Mouse (Mus musculus): ENCODE measurements at regions not wholly inside any gene's neighbourhood (a gene's known extent, or its start where the extent isn't known, plus 50 kb on each side); places are given as distances from the start of the nearest gene placed in this dataset.

DNA sequence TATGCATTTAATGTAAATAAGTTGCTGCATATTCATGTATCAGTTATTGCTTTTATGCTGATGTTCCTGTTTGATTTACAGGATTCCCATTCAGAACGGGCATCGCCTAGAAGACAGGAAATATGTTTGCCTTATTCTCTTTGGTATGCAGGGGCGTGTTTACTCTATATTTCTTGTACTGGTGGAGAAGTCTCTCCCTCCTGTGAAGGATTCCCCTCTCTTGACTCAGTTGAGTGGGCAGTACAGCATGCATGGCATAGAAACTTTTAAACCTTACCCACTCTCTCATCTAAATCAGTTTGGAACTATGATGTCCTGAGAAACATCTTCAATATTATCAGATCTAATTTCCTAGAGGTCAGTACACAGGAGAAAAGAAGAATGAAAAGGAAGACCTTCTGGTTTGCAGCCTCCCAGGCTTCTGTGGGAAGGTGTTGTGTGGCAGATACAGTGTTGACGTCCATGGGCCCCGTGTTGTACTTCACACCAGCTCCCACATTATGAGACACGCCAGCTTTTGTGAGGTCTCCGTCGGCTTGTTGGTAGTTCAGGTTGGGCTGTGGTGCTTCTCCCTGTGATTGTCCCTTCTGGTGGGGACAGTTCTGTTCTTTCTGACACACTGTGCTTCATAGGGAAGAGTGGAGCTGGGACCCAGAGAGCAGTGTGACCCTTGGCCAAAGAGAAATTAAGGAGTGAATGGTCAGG lies 58.4 kb upstream of the Ptprm start:
- Histone ChIP-seq H3K9ac (replicated peaks) (no peak overlapping the region), H3K27me3 (no peaks in the 10 kb centered on the region), H3K36me3 (no peaks in the 10 kb centered on the region), H3K27ac (no peak overlapping the region), H3K4me1 (replicated peaks) (no peaks in the 10 kb centered on the region), H3K4me2 (replicated peaks) (no peak overlapping the region), H3K9me3 (no peaks in the 10 kb centered on the region), H3K4me3 (replicated peaks) (no peak overlapping the region)
- 93% methylated on average over 8 of the region's 8 CpGs for WGBS
- no peak for ATAC-seq

GRCm38 (mm10) chr17:67409911-67410310 lies 55.7 kb upstream of the Ptprm start:
- 89% methylated on average over 2 of the region's 2 CpGs for WGBS
- Histone ChIP-seq H3K27ac (no peak overlapping the region), H3K9ac (replicated peaks) (no peak overlapping the region), H3K9me3 (no peaks in the 10 kb centered on the region), H3K36me3 (no peaks in the 10 kb centered on the region), H3K4me1 (replicated peaks) (peaks cover 7% of the 10 kb centered on the region), H3K27me3 (no peaks in the 10 kb centered on the region), H3K4me2 (replicated peaks) (no peak overlapping the region), H3K4me3 (replicated peaks) (no peak overlapping the region)
- ATAC-seq = no peak

GRCm38 (mm10) chr17:67405934-67406333 lies 51.7 kb upstream of the Ptprm start:
- Histone ChIP-seq H3K9ac (replicated peaks) (no peak overlapping the region), H3K36me3 (no peaks in the 10 kb centered on the region), H3K27me3 (no peaks in the 10 kb centered on the region), H3K27ac (no peak overlapping the region), H3K4me2 (replicated peaks) (no peak overlapping the region), H3K9me3 (no peaks in the 10 kb centered on the region; the same call in 1 of the 2 replicates), H3K4me1 (replicated peaks) (peaks cover 7% of the 10 kb centered on the region), H3K4me3 (replicated peaks) (no peak overlapping the region)
- ATAC-seq = no peak
- WGBS = 78% methylated on average over 2 of the region's 2 CpGs
